Mouse (Mus musculus) liver, adult 2 months (tissue): ENCODE measurements around the gene Rnf185.

Source experiments
- CTCF ChIP-seq: fragments of 200-500 bp; IDR thresholded peaks from 2 replicates; pipeline ENCODE4 v1.5.1; 2011; ENCODE audit warnings: low read depth, low read length, control low read depth
- POLR2A ChIP-seq: fragments of 200-500 bp; IDR thresholded peaks from 2 replicates; pipeline ENCODE4 v1.6.1; 2011; ENCODE audit warnings: low read length, control low read depth; ENCODE audit not compliant: insufficient read depth; ENCODE audit errors: extremely low read depth

- no peak for TF ChIP-seq CTCF
- no peak for TF ChIP-seq POLR2A
Measured at GRCm38 (mm10) chr11:3416399-3416798, 35.8 kb downstream of the Rnf185 start.
